Mouse (Mus musculus): ENCODE data around the gene Metap2. TPM values are rescaled to one million over a fixed set of nuclear protein-coding genes. Genes with fewer than 3 reads are reported as not detected.

Metap2 gene
- polyA plus RNA-seq, 1 experiment from 2014 or later: 191 TPM

DNA sequence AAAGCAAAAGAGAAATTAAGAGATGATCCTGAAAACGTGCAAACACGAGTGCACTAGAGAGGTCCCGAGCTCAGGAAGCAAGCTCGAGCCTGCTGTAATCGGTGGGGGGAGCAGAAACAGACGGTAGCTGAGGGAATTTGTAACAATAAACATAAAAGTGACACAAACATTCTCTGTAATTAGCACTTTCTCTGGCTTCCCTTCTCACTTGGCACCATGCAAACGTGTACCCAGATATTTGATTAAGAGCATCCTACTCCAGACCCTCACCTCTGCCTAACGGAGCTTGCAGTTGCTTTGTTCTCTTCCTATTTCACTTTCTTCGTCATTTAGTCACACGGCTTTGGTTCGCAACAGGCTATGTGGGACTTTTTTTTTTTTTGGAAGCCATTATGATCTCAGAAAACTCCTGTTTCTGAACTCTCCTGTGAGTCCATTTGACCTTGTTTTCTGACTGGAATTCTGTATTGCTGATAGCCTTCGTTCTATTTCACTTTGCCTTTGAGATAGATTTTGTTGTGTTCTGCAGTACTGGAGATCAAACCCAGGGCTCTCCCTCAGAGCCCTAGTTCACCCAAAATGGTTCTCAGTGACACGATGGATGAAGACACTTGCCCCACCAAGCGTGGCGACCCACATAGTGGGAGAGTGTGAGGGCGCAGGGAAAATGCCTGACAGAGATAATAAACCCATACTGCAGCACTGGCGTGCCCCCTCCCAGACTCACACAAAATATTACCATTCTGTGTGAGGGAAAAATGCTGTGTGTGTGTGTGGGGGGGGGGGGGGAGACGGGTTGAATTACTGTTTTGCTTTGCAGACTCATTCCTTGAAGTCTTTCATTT lies 64.9 kb downstream of the Metap2 start:
- no peak overlapping the region for H3K9ac ChIP-seq (replicated peaks; ENCODE audit: low read depth, low read length)
- H3K27me3 ChIP-seq (ENCODE audit: control insufficient read depth, insufficient read depth, low read length): peaks cover 24% of the 10 kb centered on the region
- no peaks in the 10 kb centered on the region for H3K9me3 ChIP-seq (ENCODE audit: control insufficient read depth, low read depth, low read length)
- no peaks in the 10 kb centered on the region for H3K4me1 ChIP-seq (ENCODE audit: control insufficient read depth, insufficient read depth, low read length)
- no peak overlapping the region for H3K4me3 ChIP-seq (ENCODE audit: low read depth, low read length)
- no peak overlapping the region for H3K27ac ChIP-seq (ENCODE audit: low read length)
- H3K36me3 ChIP-seq (ENCODE audit: control insufficient read depth, insufficient read depth, low read length): no peaks in the 10 kb centered on the region
- WGBS: 6% methylated on average over 17 of the region's 18 CpGs
- peak overlapping the region; percentile 16; the same call in 1 of the 2 replicates for H3K4me2 ChIP-seq (replicated peaks; ENCODE audit: low read depth, low read length)
- ATAC-seq (ENCODE audit: insufficient number of reproducible peaks, insufficient read depth, low FRiP score, low read depth): no peak

DNA sequence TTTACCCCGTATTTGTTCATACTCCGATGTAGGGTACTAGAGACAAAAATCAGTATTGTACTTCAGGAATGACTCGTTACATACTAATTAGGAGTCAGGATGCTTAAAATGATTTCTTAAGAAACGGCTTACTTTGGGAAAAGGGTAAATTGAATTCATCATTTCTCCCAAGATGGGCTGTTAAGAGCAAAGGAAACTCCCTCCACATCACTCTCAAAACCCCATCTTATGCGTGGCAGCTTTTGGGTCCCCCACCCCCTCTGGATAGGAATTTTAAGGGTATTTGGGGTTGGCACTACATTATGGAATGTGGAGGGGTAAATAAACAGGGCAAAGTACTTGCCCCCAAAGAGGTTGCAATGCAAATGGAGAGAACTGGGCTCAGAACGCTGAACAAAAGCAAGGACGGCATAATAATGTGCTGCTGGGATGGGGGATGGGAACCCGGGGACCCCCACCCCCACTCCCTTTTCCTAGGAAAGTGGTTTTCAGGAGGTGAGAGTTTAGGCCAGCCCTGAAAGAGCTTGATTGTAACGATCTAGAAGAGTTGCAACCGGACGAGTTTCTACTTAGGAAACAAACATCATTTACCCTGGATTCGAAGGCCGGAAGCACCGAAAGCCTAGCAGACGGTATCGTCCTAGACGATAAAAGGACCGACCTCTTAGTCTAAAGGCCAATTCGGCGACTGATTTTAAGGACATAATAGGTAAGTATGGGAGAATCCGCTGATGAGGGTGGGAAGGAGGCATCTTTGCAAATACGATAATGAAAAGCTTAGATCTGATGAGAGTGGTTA lies 65.8 kb downstream of the Metap2 start, which contains the start of gene Usp44:
Gene Usp44 (plus strand): TSS at position 625 of the 799 bp plus-strand sequence.
- ATAC-seq (ENCODE audit: insufficient number of reproducible peaks, insufficient read depth, low FRiP score, low read depth): no peak
- Histone ChIP-seq H3K36me3 (ENCODE audit: control insufficient read depth, insufficient read depth, low read length) (no peaks in the 10 kb centered on the region), H3K9me3 (ENCODE audit: control insufficient read depth, low read depth, low read length) (no peaks in the 10 kb centered on the region), H3K27ac (ENCODE audit: low read length) (no peak within 1 kb of the TSS), H3K27me3 (ENCODE audit: control insufficient read depth, insufficient read depth, low read length) (peaks cover 24% of the 10 kb centered on the region), H3K9ac (replicated peaks; ENCODE audit: low read depth, low read length) (no peak within 1 kb of the TSS), H3K4me1 (ENCODE audit: control insufficient read depth, insufficient read depth, low read length) (no peaks in the 10 kb centered on the region), H3K4me3 (ENCODE audit: low read depth, low read length) (no peak within 1 kb of the TSS; the same call in 1 of the 2 replicates), H3K4me2 (replicated peaks; ENCODE audit: low read depth, low read length) (peak within 1 kb of the TSS; percentile 16; the same call in 1 of the 2 replicates)
- 8% methylated on average over 22 of the region's 22 CpGs for WGBS

DNA sequence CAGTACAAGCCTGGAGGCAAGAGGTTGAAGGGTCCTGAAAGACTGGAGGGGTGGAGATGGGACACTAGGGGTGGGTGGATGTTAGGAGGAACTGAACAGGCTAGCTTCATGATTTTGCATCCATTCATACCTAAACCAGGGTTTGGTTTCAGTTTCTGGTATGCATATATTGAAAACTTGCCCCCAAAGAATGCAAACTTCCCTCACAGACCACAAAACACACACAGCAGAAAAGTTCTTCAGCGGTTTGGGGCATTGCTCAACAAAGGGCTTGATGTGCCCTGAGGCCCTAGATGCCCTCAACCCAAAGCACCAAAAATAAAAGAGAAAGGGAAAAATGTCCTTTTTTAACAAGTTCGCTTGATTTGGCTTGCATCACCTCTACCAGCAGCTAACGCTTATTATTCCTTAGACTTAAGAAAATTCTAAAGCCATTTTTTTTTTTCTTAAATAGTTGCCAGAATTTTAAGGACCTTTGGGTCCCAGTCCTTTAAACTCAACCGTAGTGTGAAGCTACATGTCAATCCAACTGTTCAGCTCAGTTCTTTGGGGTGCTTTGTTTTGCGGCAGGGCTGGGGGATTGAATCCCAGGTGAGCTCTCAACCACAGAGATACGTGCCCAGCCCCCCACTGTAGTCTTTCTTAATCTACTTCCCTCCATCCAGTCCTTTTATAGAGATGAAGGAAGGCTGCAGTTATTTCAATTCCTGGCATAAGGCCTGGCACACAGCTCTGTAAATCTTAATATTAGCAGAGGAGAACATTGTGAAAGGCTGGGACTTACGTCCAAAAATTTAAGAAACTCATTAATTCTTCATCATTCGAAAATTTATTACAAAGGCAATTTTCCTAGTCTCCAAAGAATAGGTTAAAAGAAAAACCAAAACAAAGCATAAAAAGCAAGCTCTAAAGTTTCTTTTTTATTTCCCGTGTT lies 66.7 kb downstream of the Metap2 start:
- Histone ChIP-seq H3K4me2 (replicated peaks; ENCODE audit: low read depth, low read length) (no peak overlapping the region), H3K36me3 (ENCODE audit: control insufficient read depth, insufficient read depth, low read length) (no peaks in the 10 kb centered on the region), H3K4me3 (ENCODE audit: low read depth, low read length) (no peak overlapping the region), H3K9me3 (ENCODE audit: control insufficient read depth, low read depth, low read length) (no peaks in the 10 kb centered on the region), H3K27me3 (ENCODE audit: control insufficient read depth, insufficient read depth, low read length) (peaks cover 22% of the 10 kb centered on the region), H3K9ac (replicated peaks; ENCODE audit: low read depth, low read length) (no peak overlapping the region), H3K4me1 (ENCODE audit: control insufficient read depth, insufficient read depth, low read length) (no peaks in the 10 kb centered on the region), H3K27ac (ENCODE audit: low read length) (no peak overlapping the region)
- no peak for ATAC-seq (ENCODE audit: insufficient number of reproducible peaks, insufficient read depth, low FRiP score, low read depth)
- WGBS: 44% methylated on average over 9 of the region's 9 CpGs

DNA sequence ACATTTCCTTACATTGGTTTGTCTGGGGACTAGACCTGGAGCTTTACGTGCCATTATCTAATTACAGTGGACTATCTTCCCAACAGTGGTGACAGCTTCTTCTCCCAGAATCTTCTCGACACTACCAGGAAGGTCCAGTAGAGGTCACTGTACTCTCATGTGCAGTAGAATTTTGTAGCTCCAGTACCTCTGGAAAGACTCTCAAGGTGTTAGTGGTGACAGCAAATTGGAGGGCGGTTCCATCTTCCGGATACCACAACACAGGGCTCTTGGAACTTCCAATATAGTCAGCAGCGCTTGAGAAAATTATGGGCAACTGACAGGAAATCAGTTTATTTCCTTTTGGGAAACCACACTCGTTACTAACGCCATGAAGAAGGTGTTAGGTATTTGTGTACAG lies 78.2 kb downstream of the Metap2 start:
- H3K4me2 ChIP-seq (replicated peaks; ENCODE audit: low read depth, low read length): no peak overlapping the region
- H3K9me3 ChIP-seq (ENCODE audit: control insufficient read depth, low read depth, low read length): no peaks in the 10 kb centered on the region
- no peak overlapping the region for H3K27ac ChIP-seq (ENCODE audit: low read length)
- H3K27me3 ChIP-seq (ENCODE audit: control insufficient read depth, insufficient read depth, low read length): no peaks in the 10 kb centered on the region
- no peaks in the 10 kb centered on the region for H3K4me1 ChIP-seq (ENCODE audit: control insufficient read depth, insufficient read depth, low read length)
- no peak overlapping the region for H3K9ac ChIP-seq (replicated peaks; ENCODE audit: low read depth, low read length)
- H3K4me3 ChIP-seq (ENCODE audit: low read depth, low read length): no peak overlapping the region
- H3K36me3 ChIP-seq (ENCODE audit: control insufficient read depth, insufficient read depth, low read length): no peaks in the 10 kb centered on the region
- 33% methylated on average over 7 of the region's 7 CpGs for WGBS
- ATAC-seq (ENCODE audit: insufficient number of reproducible peaks, insufficient read depth, low FRiP score, low read depth): no peak

DNA sequence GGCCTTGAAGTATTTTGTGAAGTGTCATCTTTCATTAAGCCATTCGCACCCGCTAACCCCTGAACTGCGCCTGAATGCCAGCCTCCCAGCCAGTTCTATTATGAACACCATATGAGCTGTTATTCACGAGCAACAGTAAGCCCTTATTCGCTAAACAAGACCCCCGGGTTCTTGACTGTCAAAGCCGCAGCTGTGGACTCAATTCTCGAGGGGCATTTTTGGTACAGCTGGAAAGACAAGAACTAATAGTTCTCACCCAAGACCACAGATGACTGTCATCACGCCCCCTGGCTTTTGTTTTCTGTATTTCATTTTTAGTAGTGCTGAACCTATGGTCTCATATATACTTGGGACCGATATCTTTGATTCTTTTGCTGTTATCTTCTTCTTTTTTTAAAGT lies 83.1 kb downstream of the Metap2 start:
- ATAC-seq (ENCODE audit: insufficient number of reproducible peaks, insufficient read depth, low FRiP score, low read depth): no peak

DNA sequence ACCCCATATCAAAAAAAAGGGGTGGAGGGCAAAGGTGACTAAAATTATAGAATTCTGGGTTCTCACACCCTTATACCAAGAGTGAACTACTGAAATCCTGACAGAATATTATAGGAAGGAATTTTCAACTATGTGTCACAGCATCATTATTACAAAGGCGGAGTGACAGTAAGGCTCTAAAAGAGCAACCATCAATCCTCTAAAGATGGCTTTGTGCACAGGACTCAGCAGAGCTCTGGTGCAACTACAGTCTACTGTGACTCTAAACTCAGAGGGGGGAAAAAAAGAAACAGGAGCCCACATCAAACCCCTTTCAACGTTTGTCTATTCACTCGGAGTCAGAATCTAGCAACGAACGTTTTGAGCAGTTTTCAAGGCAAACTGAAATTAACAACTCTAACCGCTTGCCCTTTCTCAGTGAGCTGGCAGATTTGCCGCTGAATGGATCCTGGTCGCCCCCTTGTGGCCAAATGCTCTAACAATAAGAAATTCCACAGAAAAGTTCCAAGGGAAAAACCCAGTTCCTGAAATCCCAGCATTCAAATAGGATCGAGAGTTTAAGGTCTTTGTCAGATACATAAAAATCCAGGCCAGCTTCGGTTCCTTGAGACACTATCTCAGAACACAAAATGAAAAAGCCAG lies 84.0 kb downstream of the Metap2 start:
- H3K36me3 ChIP-seq (ENCODE audit: control insufficient read depth, insufficient read depth, low read length): no peaks in the 10 kb centered on the region
- H3K4me3 ChIP-seq (ENCODE audit: low read depth, low read length): no peak overlapping the region
- no peaks in the 10 kb centered on the region for H3K27me3 ChIP-seq (ENCODE audit: control insufficient read depth, insufficient read depth, low read length)
- no peaks in the 10 kb centered on the region for H3K4me1 ChIP-seq (ENCODE audit: control insufficient read depth, insufficient read depth, low read length)
- no peak overlapping the region for H3K9ac ChIP-seq (replicated peaks; ENCODE audit: low read depth, low read length)
- ATAC-seq (ENCODE audit: insufficient number of reproducible peaks, insufficient read depth, low FRiP score, low read depth): no peak
- H3K4me2 ChIP-seq (replicated peaks; ENCODE audit: low read depth, low read length): no peak overlapping the region
- no peaks in the 10 kb centered on the region for H3K9me3 ChIP-seq (ENCODE audit: control insufficient read depth, low read depth, low read length)
- WGBS: 15% methylated on average over 10 of the region's 10 CpGs
- no peak overlapping the region for H3K27ac ChIP-seq (ENCODE audit: low read length)

More for the DNA sequence above, 83.1 kb downstream of the Metap2 start:
- WGBS: 74% methylated on average over 10 of the region's 10 CpGs
- Histone ChIP-seq H3K4me2 (replicated peaks; ENCODE audit: low read depth, low read length) (no peak overlapping the region), H3K27me3 (ENCODE audit: control insufficient read depth, insufficient read depth, low read length) (no peaks in the 10 kb centered on the region), H3K4me1 (ENCODE audit: control insufficient read depth, insufficient read depth, low read length) (no peaks in the 10 kb centered on the region), H3K9ac (replicated peaks; ENCODE audit: low read depth, low read length) (no peak overlapping the region), H3K4me3 (ENCODE audit: low read depth, low read length) (no peak overlapping the region), H3K36me3 (ENCODE audit: control insufficient read depth, insufficient read depth, low read length) (no peaks in the 10 kb centered on the region), H3K9me3 (ENCODE audit: control insufficient read depth, low read depth, low read length) (no peaks in the 10 kb centered on the region), H3K27ac (ENCODE audit: low read length) (no peak overlapping the region)

DNA sequence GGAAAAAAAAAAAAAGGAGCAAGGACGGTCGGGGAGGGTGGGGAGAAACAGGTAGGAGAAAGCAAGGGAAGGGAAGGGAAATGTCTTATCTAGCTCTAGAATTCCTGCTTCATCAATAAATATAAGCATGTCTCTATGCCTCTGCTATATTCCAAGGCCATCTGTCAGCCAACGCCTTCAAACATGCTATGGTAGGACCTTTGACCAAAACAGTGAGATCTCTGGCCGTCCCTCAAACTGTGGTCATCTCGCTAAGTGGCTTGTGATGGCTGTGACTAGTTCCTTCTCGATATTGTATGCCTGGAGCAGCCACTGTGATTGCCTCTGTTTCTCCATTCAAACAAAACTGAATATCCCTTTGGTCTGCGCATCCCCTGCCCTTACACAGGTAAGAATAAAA lies 84.8 kb downstream of the Metap2 start:
- Histone ChIP-seq H3K27me3 (ENCODE audit: control insufficient read depth, insufficient read depth, low read length) (no peaks in the 10 kb centered on the region), H3K4me1 (ENCODE audit: control insufficient read depth, insufficient read depth, low read length) (no peaks in the 10 kb centered on the region), H3K4me2 (replicated peaks; ENCODE audit: low read depth, low read length) (no peak overlapping the region), H3K4me3 (ENCODE audit: low read depth, low read length) (no peak overlapping the region), H3K36me3 (ENCODE audit: control insufficient read depth, insufficient read depth, low read length) (no peaks in the 10 kb centered on the region), H3K9ac (replicated peaks; ENCODE audit: low read depth, low read length) (no peak overlapping the region), H3K9me3 (ENCODE audit: control insufficient read depth, low read depth, low read length) (no peaks in the 10 kb centered on the region), H3K27ac (ENCODE audit: low read length) (no peak overlapping the region)
- no peak for ATAC-seq (ENCODE audit: insufficient number of reproducible peaks, insufficient read depth, low FRiP score, low read depth)
- 74% methylated on average over 7 of the region's 7 CpGs for WGBS

Data from stomach, embryonic 14.5 days (tissue).